Mouse (Mus musculus) ES-Bruce4 (cell line): ENCODE measurements at regions not wholly inside any gene's neighbourhood (a gene's known extent, or its start where the extent isn't known, plus 50 kb on each side); places are given as distances from the start of the nearest gene placed in this dataset.

Source experiments
- CTCF ChIP-seq: IDR thresholded peaks from one replicate; pipeline ENCODE4 v1.8.1; 2011; ENCODE audit warnings: low read depth, low read length
- POLR2A ChIP-seq: IDR thresholded peaks from one replicate; pipeline ENCODE4 v1.8.1; 2011; ENCODE audit warnings: low read length; ENCODE audit not compliant: insufficient read depth

GRCm38 (mm10) chr3:147118622-147119021 is 266.5 kb downstream of the Ttll7 start:
- TF ChIP-seq POLR2A, result no peak
- no peak for TF ChIP-seq CTCF
